Mouse (Mus musculus) forebrain, postnatal 0 days (tissue): Measurements from ENCODE around the gene Git2. TPM values are rescaled to one million over a fixed set of nuclear protein-coding genes. Genes with fewer than 3 reads are reported as not detected.

Experiments
- ATAC-seq: fragments of 200-750 bp; cut with Nextera tagmentation; 2 replicates; pipeline ENCODE4 v1.8.0; 2017; ENCODE audit warnings: mild to moderate bottlenecking, moderate library complexity
- DNase-seq: peaks from one replicate; pipeline ENCODE4 v3.0.0-alpha.2; 2015
- H3K27ac ChIP-seq: fragments of 300-500 bp; sonication (generic); 2 replicates; pipeline ENCODE4 v1.5.1; 2014; ENCODE audit warnings: low read depth, mild to moderate bottlenecking, antibody characterized with exemption, low read length, moderate library complexity, mixed read lengths
- H3K27me3 ChIP-seq: fragments of 300-500 bp; sonication (generic); 2 replicates; pipeline ENCODE4 v1.6.1; 2014; ENCODE audit warnings: mild to moderate bottlenecking, low read length, mixed read lengths; ENCODE audit not compliant: insufficient read depth
- H3K36me3 ChIP-seq: fragments of 300-500 bp; sonication (generic); 2 replicates; pipeline ENCODE4 v1.6.1; 2014; ENCODE audit warnings: mild to moderate bottlenecking, moderate library complexity; ENCODE audit not compliant: insufficient read depth
- H3K4me1 ChIP-seq: fragments of 300-500 bp; sonication (generic); 2 replicates; pipeline ENCODE4 v1.6.1; 2014; ENCODE audit warnings: antibody characterized with exemption; ENCODE audit not compliant: insufficient read depth
- H3K4me2 ChIP-seq: fragments of 300-500 bp; sonication (generic); 2 replicates; pipeline ENCODE4 v1.6.1; 2014; ENCODE audit warnings: low read depth, mild to moderate bottlenecking, moderate library complexity
- H3K4me3 ChIP-seq: fragments of 300-500 bp; sonication (generic); 2 replicates; pipeline ENCODE4 v1.5.1; 2014; ENCODE audit warnings: low read depth, low read length, mixed read lengths
- H3K9ac ChIP-seq: fragments of 300-500 bp; sonication (generic); 2 replicates; pipeline ENCODE4 v1.6.1; 2014; ENCODE audit warnings: mild to moderate bottlenecking
- H3K9me3 ChIP-seq: fragments of 300-500 bp; sonication (generic); 2 replicates; pipeline ENCODE4 v1.6.1; 2016; ENCODE audit warnings: low read length
- CTCF ChIP-seq: sonication (generic); IDR thresholded peaks from 2 replicates; pipeline ENCODE4 v1.5.1; 2016; ENCODE audit warnings: antibody characterized with exemption, control low read depth, low read depth
- WGBS: fragments of 180-500 bp; shearing (Covaris S2); extraction: QIAGEN DNeasy Blood & Tissue Kit; methylation state at CpG from one replicate; pipeline ENCODE4 v1.1.7; 2014; 5-methylcytosine and 5-hydroxymethylcytosine counted together
- polyA plus RNA-seq: library from polyadenylated mRNA; unstranded; fragments of >200 nt; fragmentation: Nextera tagmentation; extraction: Ambion mirVana; gene quantifications from 2 replicates; pipeline ENCODE4 v1.2.1, GENCODE M21; 2015
- total RNA-seq: library from RNA; depleted of rRNA; stranded (reverse); fragments of >200 nt; gene quantifications from 2 replicates; pipeline ENCODE4 v1.2.3, GENCODE M21; 2014

Git2 gene
- total and polyA plus RNA-seq, 2 experiments from 2014 or later, result 31.1 to 57.6 TPM

DNA sequence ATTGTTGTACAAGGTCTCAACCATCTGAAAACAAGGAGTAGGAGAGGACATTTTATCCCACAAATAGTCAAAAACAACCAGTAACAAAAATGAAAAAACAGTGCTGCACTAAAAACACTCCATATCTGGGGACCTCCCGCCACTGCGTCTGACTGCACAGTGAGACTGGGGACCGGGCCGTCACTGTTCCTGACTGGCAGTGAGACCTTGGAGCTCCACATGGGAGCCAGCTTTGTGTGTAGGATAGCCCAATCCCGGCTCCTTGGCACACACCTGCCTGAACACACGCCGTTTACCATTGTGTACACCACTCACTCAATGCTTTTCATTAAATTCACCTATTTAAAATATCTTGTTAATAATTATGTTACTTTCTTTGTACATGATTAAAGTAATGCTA is 8.1 kb downstream of the Git2 start:
- Histone ChIP-seq H3K9ac (no peak overlapping the region), H3K4me2 (no peak overlapping the region), H3K27ac (no peak overlapping the region), H3K4me3 (no peak overlapping the region), H3K4me1 (peaks cover 7% of the 10 kb centered on the region; the same call in 1 of the 2 replicates), H3K9me3 (no peaks in the 10 kb centered on the region), H3K27me3 (no peaks in the 10 kb centered on the region), H3K36me3 (peaks cover 34% of the 10 kb centered on the region)
- 78% methylated on average over 7 of the region's 7 CpGs for WGBS
- ATAC-seq (no peak), DNase-seq (no peak)
- TF ChIP-seq CTCF, result no peak

DNA sequence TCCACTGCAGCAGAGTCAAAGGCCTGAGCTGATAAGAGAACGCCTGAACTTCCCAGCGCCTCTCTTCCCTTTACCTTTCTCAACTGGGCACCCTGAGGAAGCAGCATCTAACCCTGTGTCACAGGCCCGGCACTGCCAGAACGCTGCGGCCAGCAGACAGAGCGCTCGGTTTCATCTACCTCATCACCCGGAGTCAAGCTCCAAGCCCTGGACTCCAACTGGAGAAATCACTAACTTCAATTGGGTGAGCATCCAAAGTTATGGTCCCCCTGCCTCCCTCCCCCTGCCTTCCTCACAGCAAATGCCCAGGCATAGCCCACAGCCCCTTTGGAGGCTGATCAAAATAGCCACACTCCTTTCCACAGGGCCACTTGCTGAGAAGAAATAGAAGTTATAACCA is 8.6 kb downstream of the Git2 start:
- ATAC-seq (no peak), DNase-seq (no peak)
- Histone ChIP-seq H3K9me3 (no peaks in the 10 kb centered on the region), H3K36me3 (peaks cover 39% of the 10 kb centered on the region), H3K27me3 (no peaks in the 10 kb centered on the region), H3K9ac (no peak overlapping the region), H3K4me2 (no peak overlapping the region), H3K27ac (no peak overlapping the region), H3K4me3 (no peak overlapping the region), H3K4me1 (peaks cover 2% of the 10 kb centered on the region; the same call in 1 of the 2 replicates)
- no peak for TF ChIP-seq CTCF
- WGBS, result 93% methylated on average over 8 of the region's 8 CpGs

DNA sequence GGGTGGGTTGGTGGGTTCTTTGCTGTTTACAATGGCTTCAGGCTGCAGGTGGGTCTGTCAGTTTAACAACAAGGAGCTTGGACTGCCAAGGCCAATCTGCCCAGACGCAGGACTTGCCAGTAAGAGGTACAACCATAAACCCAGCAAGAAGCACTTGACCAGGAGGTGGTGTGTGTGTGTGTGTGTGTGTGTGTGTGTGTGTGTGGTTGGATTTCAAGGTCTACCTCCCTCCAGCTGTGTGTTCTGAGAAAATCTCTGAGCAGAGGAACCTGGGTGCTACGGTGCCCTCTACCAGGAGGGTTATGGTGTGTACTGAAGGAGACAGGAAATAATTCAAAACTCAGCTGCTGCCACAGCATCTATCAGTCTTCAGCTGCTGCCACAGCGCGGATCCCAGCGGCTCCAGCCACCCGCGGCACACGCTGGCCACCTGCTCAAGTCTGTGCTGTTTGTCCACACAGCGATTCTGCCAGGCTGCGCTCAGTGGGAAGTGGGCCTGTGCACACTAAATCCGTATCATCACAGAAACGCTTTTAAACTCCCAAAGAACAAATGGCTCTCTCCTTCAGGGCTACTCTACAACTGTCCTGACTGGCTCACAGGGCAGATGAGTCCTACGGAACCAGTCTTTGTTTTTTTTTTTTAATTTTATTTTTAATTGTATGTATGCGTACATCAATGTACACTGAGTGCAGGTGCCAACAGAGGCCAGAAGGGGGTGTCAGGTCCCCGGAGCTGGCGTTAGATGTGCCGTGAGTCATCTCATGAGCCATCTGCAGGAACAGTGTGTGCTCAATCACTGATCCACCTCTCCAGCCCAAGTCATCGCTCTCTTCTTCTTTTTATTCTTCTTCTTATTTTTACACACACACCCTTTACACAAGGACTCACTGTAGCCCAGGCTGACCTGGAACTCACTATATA is 10.2 kb downstream of the Git2 start:
- TF ChIP-seq CTCF, result no peak
- ATAC-seq, result no peak
- WGBS, result 87% methylated on average over 18 of the region's 18 CpGs
- no peak for DNase-seq
- H3K36me3 ChIP-seq, result peaks cover 53% of the 10 kb centered on the region
- H3K9me3 ChIP-seq, result no peaks in the 10 kb centered on the region
- no peaks in the 10 kb centered on the region for H3K4me1 ChIP-seq
- H3K27me3 ChIP-seq, result no peaks in the 10 kb centered on the region
- no peak overlapping the region for H3K27ac ChIP-seq
- H3K4me3 ChIP-seq, result no peak overlapping the region
- no peak overlapping the region for H3K4me2 ChIP-seq
- no peak overlapping the region for H3K9ac ChIP-seq

DNA sequence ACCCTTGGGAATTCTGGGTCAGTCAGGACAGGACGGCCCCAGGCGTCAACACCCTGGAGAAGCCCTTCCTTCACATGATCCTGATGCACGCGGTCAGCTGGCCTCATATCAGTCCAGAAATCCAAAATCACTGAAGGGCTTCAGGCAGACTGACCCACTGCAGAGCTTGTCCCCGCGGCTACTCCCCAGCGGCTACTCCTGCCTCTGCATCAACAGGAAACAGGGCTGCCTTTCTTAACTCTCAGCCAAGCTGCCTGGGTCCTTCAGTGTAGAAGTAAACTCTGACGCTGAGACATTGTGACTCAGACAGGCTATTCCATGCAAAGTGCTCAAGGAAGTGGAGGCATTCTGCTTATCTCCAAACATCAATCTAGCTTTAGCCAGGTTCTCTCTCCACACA is 13.3 kb downstream of the Git2 start:
- DNase-seq, result no peak
- no peak for ATAC-seq
- no peaks in the 10 kb centered on the region for H3K9me3 ChIP-seq
- no peak overlapping the region for H3K9ac ChIP-seq
- no peak overlapping the region for H3K4me3 ChIP-seq
- no peak overlapping the region for H3K27ac ChIP-seq
- WGBS, result 90% methylated on average over 8 of the region's 8 CpGs
- no peak overlapping the region for H3K4me2 ChIP-seq
- TF ChIP-seq CTCF, result no peak
- no peaks in the 10 kb centered on the region for H3K4me1 ChIP-seq
- no peaks in the 10 kb centered on the region for H3K27me3 ChIP-seq
- H3K36me3 ChIP-seq, result peaks cover 59% of the 10 kb centered on the region

DNA sequence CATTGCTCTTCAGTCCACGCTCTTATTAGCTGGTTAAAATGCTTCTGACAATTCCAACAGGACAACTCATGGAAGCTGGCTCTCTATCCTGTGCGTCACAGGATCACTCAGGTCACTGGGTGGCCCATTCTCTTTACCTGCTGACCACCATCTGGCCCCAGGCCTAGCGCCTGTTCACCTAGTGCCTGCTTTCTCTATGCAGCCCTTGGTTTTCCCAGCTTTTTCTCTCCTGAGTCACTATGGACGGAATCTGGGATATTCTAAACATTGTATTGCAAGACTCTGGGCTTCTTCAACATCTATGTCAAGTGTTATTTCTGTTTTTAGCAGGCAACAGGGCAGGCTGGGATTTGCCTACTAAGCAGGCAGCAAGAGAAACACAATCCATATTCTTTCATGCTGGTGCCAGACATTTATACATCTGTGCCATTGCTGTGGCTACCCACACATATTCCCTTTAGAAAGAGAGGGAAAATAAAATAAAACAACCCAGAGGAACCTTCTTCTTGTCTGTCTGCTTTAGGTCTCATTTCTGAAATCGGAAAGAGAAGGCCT is 15.7 kb downstream of the Git2 start:
- Histone ChIP-seq H3K36me3 (peaks cover 60% of the 10 kb centered on the region), H3K4me3 (no peak overlapping the region), H3K27ac (no peak overlapping the region), H3K9ac (no peak overlapping the region), H3K27me3 (no peaks in the 10 kb centered on the region), H3K4me2 (no peak overlapping the region), H3K4me1 (no peaks in the 10 kb centered on the region), H3K9me3 (no peaks in the 10 kb centered on the region)
- 97% methylated on average over 5 of the region's 5 CpGs for WGBS
- ATAC-seq (no peak), DNase-seq (no peak)
- TF ChIP-seq CTCF, result no peak

DNA sequence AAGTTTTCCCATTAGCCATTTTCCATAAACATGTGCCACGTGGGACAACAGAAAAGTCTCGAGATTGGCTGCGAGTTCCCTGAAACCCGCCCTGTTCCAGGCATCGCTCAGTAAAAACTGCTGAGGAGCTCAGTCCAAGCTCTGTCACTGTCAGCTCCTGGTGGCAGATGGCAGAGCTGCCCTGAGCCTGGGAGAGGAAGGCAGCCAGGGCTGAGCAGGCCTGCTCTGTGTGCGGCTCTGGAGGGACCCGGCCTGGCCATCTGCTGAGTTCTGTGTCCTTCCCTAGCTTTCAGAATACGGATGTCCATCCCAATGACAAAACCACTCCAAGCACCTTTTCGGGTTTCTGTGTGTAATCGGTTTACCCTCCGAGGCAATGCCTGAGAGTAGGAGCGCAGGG is 21.9 kb downstream of the Git2 start:
- Histone ChIP-seq H3K9ac (no peak overlapping the region), H3K9me3 (no peaks in the 10 kb centered on the region), H3K36me3 (peaks cover 54% of the 10 kb centered on the region), H3K4me1 (no peaks in the 10 kb centered on the region), H3K27me3 (no peaks in the 10 kb centered on the region), H3K4me2 (no peak overlapping the region), H3K4me3 (no peak overlapping the region), H3K27ac (no peak overlapping the region)
- peak; percentile 25 for DNase-seq
- peak; percentile 91 for ATAC-seq
- 78% methylated on average over 12 of the region's 12 CpGs for WGBS
- no peak for TF ChIP-seq CTCF

DNA sequence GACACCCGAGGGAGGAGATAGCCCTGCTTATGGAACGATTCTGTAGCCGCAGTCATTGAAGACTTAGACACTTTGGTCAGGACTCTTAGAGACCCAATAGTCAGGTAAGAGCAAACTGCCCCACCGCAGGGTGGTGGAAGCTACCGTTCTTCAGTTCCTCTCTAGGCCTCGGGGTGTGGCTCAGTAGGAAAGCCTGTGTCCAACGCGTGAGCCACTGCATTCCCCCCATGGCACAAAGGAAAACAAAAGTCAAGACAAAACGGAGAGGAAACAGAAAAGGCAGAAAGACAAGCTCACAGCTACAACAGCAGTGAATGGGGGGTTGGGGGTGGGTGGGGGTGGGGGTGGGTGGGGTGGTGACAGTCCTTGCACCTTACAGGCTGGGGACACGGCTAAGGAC is 22.9 kb downstream of the Git2 start:
- Histone ChIP-seq H3K4me3 (no peak overlapping the region), H3K4me2 (no peak overlapping the region), H3K36me3 (peaks cover 58% of the 10 kb centered on the region)

More for the DNA sequence above, 22.9 kb downstream of the Git2 start:
- DNase-seq (no peak), ATAC-seq (no peak)
- no peak overlapping the region for H3K9ac ChIP-seq
- no peaks in the 10 kb centered on the region for H3K9me3 ChIP-seq
- no peaks in the 10 kb centered on the region for H3K27me3 ChIP-seq
- TF ChIP-seq CTCF, result no peak
- WGBS, result 90% methylated on average over 10 of the region's 10 CpGs
- no peaks in the 10 kb centered on the region for H3K4me1 ChIP-seq
- no peak overlapping the region for H3K27ac ChIP-seq
